Mouse (Mus musculus): Measurements from ENCODE around the gene Alyref2. TPM values are rescaled to one million over a fixed set of nuclear protein-coding genes. Genes with fewer than 3 reads are reported as not detected.

Alyref2 gene
- polyA plus RNA-seq, 1 experiment from 2014 or later = 13.0 TPM

DNA sequence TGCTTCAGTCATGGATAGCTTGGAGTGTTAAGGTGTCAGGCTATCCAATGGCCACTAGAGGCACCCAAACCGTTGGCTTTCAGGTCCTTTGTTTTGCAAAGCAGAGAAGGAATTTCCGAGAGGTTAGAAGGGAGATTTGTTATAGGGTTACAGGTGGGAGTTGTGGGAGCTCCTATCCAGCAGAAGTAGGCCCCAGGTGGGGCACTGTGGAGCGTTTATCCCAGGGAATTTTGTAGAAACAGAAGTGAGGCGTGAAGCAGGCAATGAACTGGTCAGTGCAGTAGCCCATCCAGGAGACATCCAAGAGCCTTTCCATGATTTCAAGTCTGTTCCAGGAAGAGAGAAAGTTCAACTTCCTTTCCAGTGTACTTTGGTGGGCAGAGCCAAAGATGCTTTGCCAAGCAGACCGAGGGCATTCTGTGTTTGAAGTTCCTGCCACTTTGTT, 1.6 kb upstream of the Alyref2 start:
- no peak overlapping the region for H3K9ac ChIP-seq
- WGBS = 4% methylated on average over 5 of the region's 5 CpGs
- peak overlapping the region; percentile 15; the same call in 1 of the 2 replicates for H3K4me3 ChIP-seq

DNA sequence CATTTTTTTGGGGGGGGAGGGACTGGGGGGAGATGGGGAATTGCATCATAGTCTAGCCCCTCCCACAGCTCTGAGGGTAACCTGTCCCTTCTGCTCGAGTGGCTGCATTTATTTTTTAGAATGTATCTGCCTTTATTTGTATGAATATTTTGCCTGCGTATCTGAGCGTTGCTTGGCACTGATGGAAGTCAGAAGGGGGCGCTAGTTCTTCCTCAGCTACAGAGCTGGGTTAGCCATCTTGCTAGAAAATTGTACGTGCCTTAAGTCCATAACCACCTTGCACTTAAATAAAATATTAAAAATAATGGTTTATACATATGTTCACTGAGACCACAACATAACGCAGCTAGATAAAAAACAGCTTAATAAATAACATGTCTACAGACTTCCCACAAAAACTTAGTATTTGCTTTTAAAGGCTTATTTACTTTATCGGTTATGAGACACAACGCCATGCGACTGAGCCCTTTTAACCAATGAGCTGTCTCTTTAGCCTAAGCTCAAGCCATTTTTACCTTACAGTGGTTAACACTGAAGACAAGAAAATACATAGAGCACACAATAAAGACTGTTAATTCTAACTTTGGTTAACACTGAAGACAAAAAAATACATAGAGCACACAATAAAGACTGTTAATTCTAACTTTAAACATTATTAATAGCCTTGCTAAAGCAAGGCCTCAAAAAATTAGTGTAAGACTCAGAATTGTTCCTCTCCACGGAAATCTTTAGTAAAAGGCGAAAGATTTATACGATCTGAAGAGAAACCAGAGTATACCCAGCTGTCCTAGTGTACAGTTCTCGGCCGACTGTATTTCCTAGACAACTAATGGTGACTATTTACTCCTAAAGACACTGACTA, 659 bp upstream of the Alyref2 start:
- no peaks in the 10 kb centered on the region for H3K36me3 ChIP-seq
- H3K27ac ChIP-seq = peak overlapping the region; percentile 97
- peak; percentile 86 for ATAC-seq (ENCODE audit: borderline replicate concordance, extremely low read depth, low FRiP score, low TSS enrichment)
- WGBS = under 1% methylated on average over 14 of the region's 14 CpGs
- H3K4me2 ChIP-seq = peak overlapping the region; percentile 78
- no peak overlapping the region for H3K9ac ChIP-seq
- H3K27me3 ChIP-seq = no peaks in the 10 kb centered on the region
- H3K4me3 ChIP-seq = peak overlapping the region; percentile 69; the same call in 1 of the 2 replicates
- peaks cover 13% of the 10 kb centered on the region for H3K4me1 ChIP-seq
- H3K9me3 ChIP-seq = no peaks in the 10 kb centered on the region

More for the DNA sequence above, 1.6 kb upstream of the Alyref2 start:
- Histone ChIP-seq H3K4me2 (peak overlapping the region; percentile 78), H3K36me3 (no peaks in the 10 kb centered on the region), H3K27me3 (no peaks in the 10 kb centered on the region), H3K27ac (peak overlapping the region; percentile 97), H3K9me3 (no peaks in the 10 kb centered on the region), H3K4me1 (peaks cover 13% of the 10 kb centered on the region)
- ATAC-seq (ENCODE audit: borderline replicate concordance, extremely low read depth, low FRiP score, low TSS enrichment) = no peak

DNA sequence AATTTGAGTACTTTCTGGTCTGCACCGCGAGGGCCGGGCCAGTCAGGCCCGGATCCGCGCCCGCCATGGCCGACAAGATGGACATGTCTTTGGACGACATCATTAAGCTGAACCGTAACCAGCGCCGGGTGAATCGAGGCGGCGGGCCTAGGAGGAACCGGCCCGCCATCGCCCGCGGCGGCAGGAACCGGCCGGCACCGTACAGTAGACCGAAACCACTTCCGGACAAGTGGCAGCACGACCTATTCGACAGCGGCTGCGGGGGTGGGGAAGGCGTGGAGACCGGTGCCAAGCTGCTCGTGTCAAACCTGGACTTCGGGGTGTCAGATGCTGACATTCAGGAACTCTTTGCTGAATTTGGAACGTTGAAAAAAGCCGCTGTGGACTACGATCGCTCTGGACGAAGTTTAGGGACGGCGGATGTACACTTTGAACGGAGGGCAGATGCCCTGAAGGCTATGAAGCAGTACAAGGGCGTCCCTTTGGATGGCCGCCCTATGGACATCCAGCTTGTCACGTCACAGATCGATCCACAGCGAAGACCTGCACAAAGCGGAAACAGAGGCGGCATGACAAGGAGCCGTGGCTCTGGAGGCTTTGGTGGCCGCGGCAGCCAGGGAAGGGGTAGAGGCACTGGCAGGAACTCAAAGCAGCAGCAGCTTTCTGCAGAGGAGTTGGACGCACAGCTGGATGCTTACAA, 464 bp downstream of the Alyref2 start:
- Histone ChIP-seq H3K9ac (peak overlapping the region; percentile 81), H3K27me3 (no peaks in the 10 kb centered on the region), H3K36me3 (no peaks in the 10 kb centered on the region), H3K4me2 (peak overlapping the region; percentile 78), H3K9me3 (no peaks in the 10 kb centered on the region), H3K4me3 (peak overlapping the region; percentile 69), H3K4me1 (peaks cover 13% of the 10 kb centered on the region), H3K27ac (peak overlapping the region; percentile 97)
- under 1% methylated on average over 53 of the region's 53 CpGs for WGBS
- peak; percentile 65 for ATAC-seq (ENCODE audit: borderline replicate concordance, extremely low read depth, low FRiP score, low TSS enrichment)

DNA sequence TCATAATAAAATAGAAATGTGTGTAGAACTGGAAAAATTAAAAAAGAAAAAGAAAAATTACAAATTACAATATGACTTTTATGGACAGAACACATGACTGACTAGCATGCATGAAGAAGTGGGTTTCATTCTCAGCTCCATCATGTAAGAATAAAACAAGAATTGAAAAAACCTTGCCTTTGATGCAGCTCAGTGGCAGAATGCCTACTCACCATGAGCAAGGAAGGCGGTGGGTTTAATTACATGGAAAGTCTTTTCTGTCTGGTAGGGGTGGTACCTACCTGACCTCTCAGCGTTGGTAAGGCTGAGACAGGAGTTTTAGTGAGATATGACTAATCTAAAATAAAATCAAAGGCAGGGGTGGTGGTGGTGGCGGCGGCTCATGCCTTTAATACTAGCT, 1.3 kb downstream of the Alyref2 start:
- Histone ChIP-seq H3K4me1 (peaks cover 13% of the 10 kb centered on the region), H3K9me3 (no peaks in the 10 kb centered on the region), H3K27me3 (no peaks in the 10 kb centered on the region), H3K9ac (no peak overlapping the region), H3K27ac (no peak overlapping the region), H3K4me2 (peak overlapping the region; percentile 78; the same call in 1 of the 2 replicates), H3K36me3 (no peaks in the 10 kb centered on the region), H3K4me3 (peak overlapping the region; percentile 8; the same call in 1 of the 2 replicates)
- ATAC-seq (ENCODE audit: borderline replicate concordance, extremely low read depth, low FRiP score, low TSS enrichment) = no peak
- 68% methylated on average over 4 of the region's 4 CpGs for WGBS

DNA sequence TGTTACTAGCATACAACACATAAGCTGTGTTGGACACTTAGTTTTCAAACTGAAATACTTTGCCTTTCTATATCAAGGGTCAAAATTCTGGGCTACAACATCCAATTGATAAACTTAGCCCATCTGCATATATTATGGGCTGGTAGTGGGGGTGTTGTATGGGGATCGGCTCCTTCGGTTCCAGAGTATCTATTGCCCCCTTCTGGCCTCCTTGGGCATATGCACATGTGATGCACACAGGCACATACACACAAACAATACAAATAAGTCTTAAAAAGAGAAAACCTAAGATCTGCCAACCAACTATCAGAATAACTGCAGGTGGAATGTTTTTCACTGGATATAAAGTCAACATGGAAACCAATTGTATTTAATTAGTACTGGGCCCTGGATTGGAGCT, 10.0 kb downstream of the Alyref2 start:
- Histone ChIP-seq H3K4me3 (no peak overlapping the region), H3K4me1 (no peaks in the 10 kb centered on the region), H3K27ac (no peak overlapping the region), H3K9ac (no peak overlapping the region), H3K4me2 (no peak overlapping the region), H3K36me3 (no peaks in the 10 kb centered on the region), H3K9me3 (no peaks in the 10 kb centered on the region), H3K27me3 (no peaks in the 10 kb centered on the region)
- WGBS = 95% methylated on average over 2 of the region's 2 CpGs
- ATAC-seq (ENCODE audit: borderline replicate concordance, extremely low read depth, low FRiP score, low TSS enrichment) = no peak

DNA sequence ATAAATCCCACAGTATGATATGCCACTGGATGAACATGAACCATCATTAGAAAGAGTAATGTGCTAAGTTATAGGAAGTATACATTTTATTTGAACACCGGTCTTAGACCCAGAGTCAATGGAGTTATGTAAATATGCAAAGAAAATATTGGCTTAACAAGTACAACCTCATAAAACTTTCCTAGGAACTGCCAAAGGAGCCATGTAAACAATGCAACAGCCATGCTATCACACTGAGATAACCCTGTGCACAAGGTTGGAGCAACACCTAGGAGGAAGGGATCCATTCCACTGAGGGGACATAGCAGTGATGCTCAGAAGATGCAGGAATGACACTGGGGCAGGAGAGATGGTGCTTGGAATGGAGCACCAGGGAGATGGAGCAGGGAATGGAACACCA, 10.5 kb downstream of the Alyref2 start:
- no peak for ATAC-seq (ENCODE audit: borderline replicate concordance, extremely low read depth, low FRiP score, low TSS enrichment)
- H3K4me1 ChIP-seq = no peaks in the 10 kb centered on the region
- 68% methylated on average over 1 of the region's 1 CpGs for WGBS

DNA sequence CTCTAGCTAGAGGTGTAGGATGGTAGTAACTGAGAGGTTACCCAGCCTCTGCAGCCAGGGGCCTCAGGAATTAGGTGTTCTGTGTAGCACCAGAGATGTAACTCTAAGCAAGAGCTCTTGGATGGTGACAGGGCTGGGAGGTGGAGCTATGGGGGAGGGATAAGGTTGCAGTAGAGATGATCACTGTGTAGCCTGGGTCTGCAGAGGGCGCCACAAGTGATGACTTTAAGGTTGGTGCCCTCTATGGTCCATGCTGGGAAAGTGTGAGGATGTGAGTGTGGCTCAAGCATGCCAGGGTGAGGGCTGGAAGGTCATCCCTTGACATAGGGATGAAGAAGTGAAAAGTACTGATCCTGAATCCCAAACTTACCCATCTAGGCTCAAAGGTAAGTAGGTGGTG, 11.8 kb downstream of the Alyref2 start:
- Histone ChIP-seq H3K4me1 (no peaks in the 10 kb centered on the region), H3K4me2 (no peak overlapping the region), H3K27ac (no peak overlapping the region), H3K27me3 (no peaks in the 10 kb centered on the region), H3K36me3 (no peaks in the 10 kb centered on the region), H3K9me3 (no peaks in the 10 kb centered on the region), H3K4me3 (no peak overlapping the region), H3K9ac (no peak overlapping the region)
- 10% methylated on average over 1 of the region's 1 CpGs for WGBS
- ATAC-seq (ENCODE audit: borderline replicate concordance, extremely low read depth, low FRiP score, low TSS enrichment) = no peak

More for the DNA sequence above, 10.5 kb downstream of the Alyref2 start:
- Histone ChIP-seq H3K9ac (no peak overlapping the region), H3K4me3 (no peak overlapping the region), H3K9me3 (no peaks in the 10 kb centered on the region), H3K27ac (no peak overlapping the region), H3K27me3 (no peaks in the 10 kb centered on the region), H3K4me2 (no peak overlapping the region), H3K36me3 (no peaks in the 10 kb centered on the region)

DNA sequence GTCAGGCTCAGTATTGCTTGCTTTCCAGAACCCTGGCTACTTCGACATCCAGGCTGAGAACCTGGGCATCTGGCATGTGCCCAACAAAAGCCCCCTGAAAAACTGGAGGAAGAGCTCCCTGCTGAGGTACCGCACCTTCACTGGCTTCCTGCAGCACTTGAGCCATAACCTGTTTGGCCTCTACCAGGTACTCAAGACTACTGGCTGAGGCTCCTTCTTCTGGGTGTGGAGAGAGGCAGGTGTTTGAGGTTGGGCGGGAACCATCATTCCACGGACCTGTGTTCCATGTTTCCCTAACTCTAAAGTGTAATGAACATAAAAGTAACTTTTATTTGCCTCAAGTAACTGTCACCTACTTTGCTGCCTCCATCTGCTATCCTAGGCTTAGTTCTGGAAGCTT, 12.3 kb downstream of the Alyref2 start:
- no peak overlapping the region for H3K4me2 ChIP-seq
- WGBS = 58% methylated on average over 4 of the region's 4 CpGs
- H3K4me3 ChIP-seq = no peak overlapping the region
- ATAC-seq (ENCODE audit: borderline replicate concordance, extremely low read depth, low FRiP score, low TSS enrichment) = no peak
- H3K27ac ChIP-seq = no peak overlapping the region
- no peaks in the 10 kb centered on the region for H3K9me3 ChIP-seq
- H3K36me3 ChIP-seq = no peaks in the 10 kb centered on the region
- H3K27me3 ChIP-seq = no peaks in the 10 kb centered on the region
- no peak overlapping the region for H3K9ac ChIP-seq
- H3K4me1 ChIP-seq = no peaks in the 10 kb centered on the region

DNA sequence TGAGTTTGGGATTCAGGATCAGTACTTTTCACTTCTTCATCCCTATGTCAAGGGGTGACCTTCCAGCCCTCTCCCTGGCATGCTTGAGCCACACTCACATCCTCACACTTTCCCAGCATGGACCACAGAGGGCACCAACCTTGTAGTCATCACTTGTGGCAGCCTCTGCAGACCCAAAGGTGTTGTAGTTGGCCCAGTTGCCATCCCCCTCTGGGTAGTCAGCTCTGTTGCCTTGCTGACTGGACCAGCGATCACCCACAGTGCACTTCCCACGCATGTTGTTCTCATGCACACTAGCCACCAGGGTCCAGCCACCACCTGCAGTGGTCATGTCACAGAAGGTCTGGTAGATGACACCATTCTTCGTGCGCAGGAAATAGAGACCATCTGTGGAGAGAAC, 28.1 kb downstream of the Alyref2 start:
- 92% methylated on average over 4 of the region's 4 CpGs for WGBS
- H3K9me3 ChIP-seq = no peaks in the 10 kb centered on the region
- H3K36me3 ChIP-seq = no peaks in the 10 kb centered on the region
- no peaks in the 10 kb centered on the region for H3K27me3 ChIP-seq
- no peak for ATAC-seq (ENCODE audit: borderline replicate concordance, extremely low read depth, low FRiP score, low TSS enrichment)
- H3K9ac ChIP-seq = no peak overlapping the region
- no peak overlapping the region for H3K4me3 ChIP-seq
- no peaks in the 10 kb centered on the region for H3K4me1 ChIP-seq
- no peak overlapping the region for H3K4me2 ChIP-seq
- H3K27ac ChIP-seq = no peak overlapping the region

DNA sequence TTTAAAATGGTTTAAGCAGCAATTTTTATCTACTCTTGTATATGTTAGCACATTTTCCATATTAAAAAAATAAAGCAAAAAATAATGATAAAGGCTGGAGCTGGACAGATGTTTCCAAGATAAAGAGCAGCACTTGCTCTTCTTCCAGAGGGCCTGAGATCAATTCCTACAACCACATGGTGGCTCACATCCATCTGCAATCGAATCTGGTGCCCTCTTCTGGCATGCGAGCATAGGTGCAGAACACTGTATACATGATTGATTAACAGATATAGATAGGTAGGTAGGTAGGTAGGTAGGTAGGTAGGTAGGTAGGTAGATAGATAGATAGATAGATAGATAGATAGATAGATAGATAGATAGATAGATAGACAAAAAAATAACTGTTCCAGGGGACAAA, 29.6 kb downstream of the Alyref2 start:
- no peak for ATAC-seq (ENCODE audit: borderline replicate concordance, extremely low read depth, low FRiP score, low TSS enrichment)
- 48% methylated on average over 2 of the region's 2 CpGs for WGBS
- no peaks in the 10 kb centered on the region for H3K27me3 ChIP-seq

DNA sequence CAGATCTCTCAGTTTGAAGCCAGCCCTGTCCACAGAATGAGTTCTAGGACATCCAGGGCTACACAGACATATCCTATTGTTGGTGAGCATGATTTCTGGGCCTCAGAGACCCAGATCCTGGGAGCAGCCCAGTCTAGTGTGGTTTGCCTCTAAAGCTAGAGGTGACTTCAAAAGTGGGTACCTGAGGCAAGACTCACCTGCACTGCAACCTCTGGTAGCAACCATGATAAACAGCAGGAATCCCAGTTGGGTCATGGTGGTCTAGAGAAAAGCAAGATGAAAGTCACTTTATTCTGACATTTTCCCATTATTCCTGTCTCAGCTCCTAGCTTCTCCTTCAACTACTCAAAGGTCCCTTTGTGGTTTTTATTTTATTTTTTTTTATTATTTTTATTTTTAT, 31.3 kb downstream of the Alyref2 start:
- no peaks in the 10 kb centered on the region for H3K4me1 ChIP-seq
- H3K9ac ChIP-seq = no peak overlapping the region
- no peak overlapping the region for H3K4me2 ChIP-seq
- no peaks in the 10 kb centered on the region for H3K36me3 ChIP-seq
- H3K27me3 ChIP-seq = no peaks in the 10 kb centered on the region
- H3K9me3 ChIP-seq = no peaks in the 10 kb centered on the region
- no peak for ATAC-seq (ENCODE audit: borderline replicate concordance, extremely low read depth, low FRiP score, low TSS enrichment)
- no peak overlapping the region for H3K27ac ChIP-seq
- H3K4me3 ChIP-seq = no peak overlapping the region

More for the DNA sequence above, 29.6 kb downstream of the Alyref2 start:
- Histone ChIP-seq H3K4me1 (no peaks in the 10 kb centered on the region), H3K36me3 (no peaks in the 10 kb centered on the region), H3K9me3 (no peaks in the 10 kb centered on the region), H3K4me2 (no peak overlapping the region), H3K27ac (no peak overlapping the region), H3K9ac (no peak overlapping the region), H3K4me3 (no peak overlapping the region)

DNA sequence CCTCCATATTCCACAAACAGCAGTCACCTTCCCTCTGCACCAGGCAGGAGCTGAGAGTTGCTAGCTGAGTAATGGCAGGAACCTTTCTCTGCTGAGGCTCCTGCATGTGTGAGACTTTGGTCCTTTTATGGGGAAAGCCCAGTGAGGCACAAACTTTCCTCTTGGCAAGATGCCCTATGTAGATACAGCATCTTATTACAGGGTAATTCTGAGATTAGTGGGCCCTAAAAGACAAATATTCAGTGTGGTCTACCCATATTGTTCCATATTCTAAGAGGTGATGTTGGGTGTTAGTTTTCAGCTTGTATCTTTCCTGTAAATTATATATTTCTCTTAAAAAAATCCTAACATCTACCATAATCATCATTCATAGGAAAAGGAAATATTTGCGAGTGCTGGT, 31.9 kb downstream of the Alyref2 start, which contains the start of gene Itln1:
TSS of gene Itln1 (minus strand) at position 101 of the 400 bp plus-strand sequence.
- Histone ChIP-seq H3K36me3 (no peaks in the 10 kb centered on the region), H3K27me3 (no peaks in the 10 kb centered on the region), H3K4me3 (no peak within 1 kb of the TSS), H3K9me3 (no peaks in the 10 kb centered on the region), H3K9ac (no peak within 1 kb of the TSS), H3K27ac (no peak within 1 kb of the TSS), H3K4me1 (no peaks in the 10 kb centered on the region), H3K4me2 (no peak within 1 kb of the TSS)
- no peak for ATAC-seq (ENCODE audit: borderline replicate concordance, extremely low read depth, low FRiP score, low TSS enrichment)
- 95% methylated on average over 1 of the region's 1 CpGs for WGBS

Measured in lung, embryonic 15.5 days (tissue).